Mouse (Mus musculus) MEL (cell line): ENCODE measurements around the gene Gm12258. TPM values are rescaled to one million over a fixed set of nuclear protein-coding genes. Genes with fewer than 3 reads are reported as not detected.

ENCODE experiments used
- CHD2 ChIP-seq: IDR thresholded peaks from 2 replicates; pipeline ENCODE4 v1.6.1; 2011; ENCODE audit warnings: low read length, improper control_type of control experiment
- ETS1 ChIP-seq: IDR thresholded peaks from 2 replicates; pipeline ENCODE4 v1.6.1; 2012; ENCODE audit warnings: low read depth, mild to moderate bottlenecking, inconsistent platforms, low read length, improper control_type of control experiment, moderate library complexity
- HCFC1 ChIP-seq: IDR thresholded peaks from 2 replicates; pipeline ENCODE4 v1.6.1; 2012; ENCODE audit warnings: low read depth, mild to moderate bottlenecking, inconsistent platforms, low read length, improper control_type of control experiment, moderate library complexity
- MXI1 ChIP-seq: IDR thresholded peaks from 2 replicates; pipeline ENCODE4 v1.6.1; 2011; ENCODE audit warnings: mild to moderate bottlenecking, low read depth, low read length, improper control_type of control experiment
- POLR2A ChIP-seq, 2 experiments: IDR thresholded peaks; 2 replicates each; pipeline ENCODE4 v1.6.1; 2011 to 2012; ENCODE audit warnings: low read length in 2 of 2, mild to moderate bottlenecking in 2 of 2, control low read depth in 1 of 2, improper control_type of control experiment in 1 of 2, low read depth in 1 of 2, moderate library complexity in 1 of 2; ENCODE audit not compliant: control insufficient read depth in 1 of 2, insufficient read depth in 1 of 2, poor library complexity in 1 of 2
- polyA plus RNA-seq, 2 experiments: library from polyadenylated mRNA; stranded (reverse) in 1 of 2; unstranded in 1 of 2; fragments of >175 nt in 1 of 2; fragments of >200 nt in 1 of 2; gene quantifications; 2 replicates each; pipeline versions ENCODE4 v1.2.1 to v1.2.4; 2012; ENCODE audit warnings: low replicate concordance in 2 of 2, low read depth in 1 of 2; ENCODE audit not compliant: insufficient read length in 2 of 2, insufficient read depth in 1 of 2, missing spikeins in 1 of 2
- total RNA-seq: library from RNA; depleted of rRNA; stranded (reverse); fragments of 300-350 nt; gene quantifications from 2 replicates; pipeline ENCODE4 v1.2.3, GENCODE M21; 2012; rRNA removed

Gene Gm12258
- total and polyA plus RNA-seq, 3 experiments, result 1.7 to 2.5 TPM; not detected in 1

GRCm38 (mm10) chr11:58904838-58905237 lies 57.9 kb downstream of the Gm12258 start (continued):
- TF ChIP-seq HCFC1 (no peak), ETS1 (no peak), MXI1 (no peak), POLR2A (IDR thresholded peaks at IDR 0.05; ENCODE audit: control insufficient read depth in 1 of 2, insufficient read depth in 1 of 2, low read depth in 1 of 2, low read length in 2 of 2, poor library complexity in 1 of 2) (peak in 1 of 2 experiments; percentile 44; a peak in 1 of 4 replicates), CHD2 (no peak)

Other genes starting within 250 kb of the Gm12258 start
- gene 2210407C18Rik, start 231.1 kb upstream of the Gm12258 start, total RNA-seq, result not detected in 2 replicates
- not detected for gene 2210407C18Rik, start 231.1 kb upstream of the Gm12258 start, polyA plus RNA-seq
- not detected in 2 replicates for gene Olfr323, start 216.7 kb upstream of the Gm12258 start, total RNA-seq
- not detected for gene Olfr323, start 216.7 kb upstream of the Gm12258 start, polyA plus RNA-seq
- 4.0 and 5.7 TPM in 2 replicates for gene Trim58, start 206.7 kb upstream of the Gm12258 start, total RNA-seq
- gene Trim58, start 206.7 kb upstream of the Gm12258 start, polyA plus RNA-seq, result 10 to 100 TPM in 1 of 2 experiments, not detected in 1; 14.1 TPM
- not detected in 2 replicates for gene Olfr322, start 188.4 kb upstream of the Gm12258 start, total RNA-seq
- gene Olfr322, start 188.4 kb upstream of the Gm12258 start, polyA plus RNA-seq, result not detected
- gene Olfr320, start 166.1 kb upstream of the Gm12258 start, total RNA-seq, result not detected in 2 replicates
- gene Olfr320, start 166.1 kb upstream of the Gm12258 start, polyA plus RNA-seq, result not detected
- not detected in 2 replicates for gene Olfr319, start 148.0 kb upstream of the Gm12258 start, total RNA-seq
- not detected for gene Olfr319, start 148.0 kb upstream of the Gm12258 start, polyA plus RNA-seq
- not detected in 2 replicates for gene Olfr318, start 123.1 kb upstream of the Gm12258 start, total RNA-seq
- gene Olfr318, start 123.1 kb upstream of the Gm12258 start, polyA plus RNA-seq, result under 1 TPM in 1 of 2 experiments, not detected in 1; 0.06 TPM
- gene Olfr317, start 107.9 kb upstream of the Gm12258 start, total RNA-seq, result not detected in 2 replicates
- gene Olfr317, start 107.9 kb upstream of the Gm12258 start, polyA plus RNA-seq, result not detected
- gene Olfr316, start 94.4 kb upstream of the Gm12258 start, total RNA-seq, result not detected in 2 replicates
- gene Olfr316, start 94.4 kb upstream of the Gm12258 start, polyA plus RNA-seq, result not detected
- gene Olfr315, start 74.0 kb upstream of the Gm12258 start, total RNA-seq, result not detected in 2 replicates
- gene Olfr315, start 74.0 kb upstream of the Gm12258 start, polyA plus RNA-seq, result not detected
- not detected in 2 replicates for gene Olfr314, start 64.2 kb upstream of the Gm12258 start, total RNA-seq
- not detected for gene Olfr314, start 64.2 kb upstream of the Gm12258 start, polyA plus RNA-seq
- not detected in 2 replicates for gene Fam183b, start 45.2 kb upstream of the Gm12258 start, total RNA-seq
- gene Fam183b, start 45.2 kb upstream of the Gm12258 start, polyA plus RNA-seq, result not detected
- gene Olfr313, start 32.2 kb upstream of the Gm12258 start, total RNA-seq, result not detected in 2 replicates
- not detected for gene Olfr313, start 32.2 kb upstream of the Gm12258 start, polyA plus RNA-seq
- gene Olfr312, start 17.9 kb upstream of the Gm12258 start, total RNA-seq, result not detected in 2 replicates
- gene Olfr312, start 17.9 kb upstream of the Gm12258 start, polyA plus RNA-seq, result not detected
- not detected in 2 replicates for gene Olfr311, start 7.9 kb upstream of the Gm12258 start, total RNA-seq
- gene Olfr311, start 7.9 kb upstream of the Gm12258 start, polyA plus RNA-seq, result not detected
- 5.8 and 6.9 TPM in 2 replicates for gene 2810021J22Rik, start 20.1 kb downstream of the Gm12258 start, total RNA-seq
- 1 to 10 TPM in 1 of 2 experiments, not detected in 1; 6.2 TPM for gene 2810021J22Rik, start 20.1 kb downstream of the Gm12258 start, polyA plus RNA-seq
- 5.2 and 6.0 TPM in 2 replicates for gene Zfp39, start 57.1 kb downstream of the Gm12258 start, total RNA-seq
- gene Zfp39, start 57.1 kb downstream of the Gm12258 start, polyA plus RNA-seq, result 1 to 10 TPM in 1 of 2 experiments, not detected in 1; 5.1 TPM
- gene Btnl10, start 70.8 kb downstream of the Gm12258 start, total RNA-seq, result 0.62 and 1.7 TPM in 2 replicates
- under 1 TPM in 1 of 2 experiments, not detected in 1; 0.92 TPM for gene Btnl10, start 70.8 kb downstream of the Gm12258 start, polyA plus RNA-seq
- 282 and 337 TPM in 2 replicates for gene Rnf187, start 91.8 kb downstream of the Gm12258 start, total RNA-seq
- gene Rnf187, start 91.8 kb downstream of the Gm12258 start, polyA plus RNA-seq, result 1,000 to 10,000 TPM in 1 of 2 experiments, 100 to 1,000 TPM in 1; 280 to 3,830 TPM
- 48.2 and 147 TPM in 2 replicates for gene Hist3h2ba, start 101.8 kb downstream of the Gm12258 start, total RNA-seq
- under 1 TPM in 1 of 2 experiments, not detected in 1; 0.21 TPM for gene Hist3h2ba, start 101.8 kb downstream of the Gm12258 start, polyA plus RNA-seq
- 184 and 300 TPM in 2 replicates for gene Hist3h2a, start 107.5 kb downstream of the Gm12258 start, total RNA-seq
- gene Hist3h2a, start 107.5 kb downstream of the Gm12258 start, polyA plus RNA-seq, result under 1 TPM in 1 of 2 experiments, not detected in 1; 0.42 TPM
- 0.50 and 0.52 TPM in 2 replicates for gene Trim17, start 107.5 kb downstream of the Gm12258 start, total RNA-seq
- gene Trim17, start 107.5 kb downstream of the Gm12258 start, polyA plus RNA-seq, result under 1 TPM in 1 of 2 experiments, not detected in 1; 0.82 TPM
- 22.9 and 27.0 TPM in 2 replicates for gene Trim11, start 130.9 kb downstream of the Gm12258 start, total RNA-seq
- 10 to 100 TPM in 1 of 2 experiments, not detected in 1; 24.8 TPM for gene Trim11, start 130.9 kb downstream of the Gm12258 start, polyA plus RNA-seq